Mouse (Mus musculus) heart, postnatal 4 days (tissue): ENCODE results near the gene Poc1a. TPM values are rescaled to one million over a fixed set of nuclear protein-coding genes. Genes with fewer than 3 reads are reported as not detected.

Experiments used
- DNase-seq: peaks from one replicate; pipeline ENCODE4 v3.0.0; 2021
- total RNA-seq, 2 experiments: library from RNA; stranded (reverse); gene quantifications; 2 replicates each; pipeline ENCODE4 v1.2.3; 2021

Gene Poc1a
- total RNA-seq, 2 experiments from 2014 or later: 17.0 to 19.3 TPM

DNA sequence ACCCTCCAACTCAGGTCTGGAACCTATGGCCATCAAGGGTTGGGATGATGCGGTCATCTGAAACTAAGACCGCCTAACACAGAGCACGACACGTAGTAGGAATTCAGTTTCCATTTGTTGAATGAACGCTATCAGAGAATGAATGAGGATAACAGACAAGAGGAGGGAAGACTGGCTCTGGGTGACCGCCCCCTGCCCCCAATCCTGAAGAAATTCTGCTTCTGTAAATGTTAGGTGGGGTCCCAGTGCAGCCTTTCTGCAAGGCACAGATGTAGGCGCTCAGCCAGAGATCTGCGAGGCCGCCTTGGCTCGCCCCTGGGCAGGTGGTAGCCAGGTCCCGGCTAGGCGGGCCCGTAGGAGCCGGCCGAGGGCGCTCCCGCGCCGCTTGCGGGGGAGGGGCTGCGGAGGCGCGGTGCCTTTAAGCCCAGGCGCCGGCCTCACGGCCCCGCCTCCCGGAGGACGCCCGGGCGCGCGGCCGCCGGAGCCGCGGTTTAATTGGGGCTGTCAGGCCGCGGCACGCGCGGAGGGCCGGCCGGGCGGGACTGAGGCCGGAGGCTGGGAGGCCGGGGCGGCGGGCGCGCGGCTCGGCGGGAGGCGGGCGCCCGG is 87.4 kb downstream of the Poc1a start, which contains the start of gene Dusp7:
TSS of gene Dusp7 (plus strand) at position 521 of the 606 bp plus-strand sequence.
- peak; percentile 87 for DNase-seq

DNA sequence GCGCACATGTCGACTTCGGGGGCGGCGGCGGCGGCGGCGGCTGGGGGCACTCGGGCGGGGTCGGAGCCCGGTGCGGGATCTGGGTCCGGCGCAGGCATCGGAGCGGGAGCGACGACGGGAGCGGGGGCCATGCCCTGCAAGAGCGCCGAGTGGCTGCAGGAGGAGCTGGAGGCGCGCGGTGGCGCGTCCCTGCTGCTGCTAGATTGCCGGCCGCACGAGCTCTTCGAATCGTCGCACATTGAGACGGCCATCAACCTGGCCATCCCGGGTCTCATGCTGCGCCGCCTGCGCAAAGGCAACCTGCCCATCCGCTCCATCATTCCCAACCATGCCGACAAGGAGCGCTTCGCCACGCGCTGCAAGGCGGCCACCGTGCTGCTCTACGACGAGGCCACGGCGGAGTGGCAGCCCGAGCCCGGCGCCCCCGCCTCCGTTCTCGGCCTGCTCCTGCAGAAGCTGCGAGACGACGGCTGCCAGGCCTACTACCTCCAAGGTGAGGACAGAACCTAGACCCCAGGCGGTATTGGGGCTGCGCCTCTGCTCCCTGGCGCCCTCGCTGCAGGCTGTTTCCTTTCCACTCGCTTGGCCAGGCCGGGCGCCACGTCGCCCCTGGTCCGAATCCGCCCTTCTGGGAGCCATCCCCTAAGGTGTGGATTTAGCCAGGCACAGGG is 88.1 kb downstream of the Poc1a start:
- peak; percentile 71 for DNase-seq

DNA sequence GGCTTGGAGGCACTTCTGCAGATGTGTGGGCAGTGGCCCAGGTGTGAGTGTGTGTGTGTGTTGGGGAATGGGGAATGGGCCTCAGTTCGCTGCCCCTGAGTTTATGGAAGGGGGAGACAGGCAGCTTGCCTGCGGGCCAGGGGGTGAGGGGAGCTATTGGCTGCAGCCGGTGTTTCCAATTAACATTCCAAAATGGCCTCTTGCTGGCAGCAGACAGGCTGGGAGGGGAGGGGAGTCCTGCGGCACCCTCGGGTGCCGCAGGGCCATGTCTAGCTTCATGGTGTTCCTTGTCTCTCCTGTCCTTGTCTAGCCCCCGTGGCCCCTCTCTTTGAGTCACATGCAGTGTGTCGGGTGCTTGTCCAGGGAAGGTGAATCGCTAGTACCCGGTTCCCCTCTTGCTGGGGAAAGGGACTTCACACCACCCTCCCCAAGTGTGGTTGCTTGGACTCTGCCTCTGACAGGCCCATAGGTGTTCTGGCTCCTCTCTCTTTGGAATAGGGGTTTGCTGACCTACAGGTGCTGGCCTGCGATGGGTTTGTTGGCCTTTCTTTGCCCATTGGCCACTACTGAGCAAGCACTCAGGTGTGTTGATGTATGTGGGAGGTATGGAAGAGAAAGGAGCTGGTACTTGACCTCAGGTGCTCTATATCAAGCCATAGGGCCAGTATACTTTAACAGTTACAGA is 89.1 kb downstream of the Poc1a start:
- DNase-seq: peak; percentile 73

DNA sequence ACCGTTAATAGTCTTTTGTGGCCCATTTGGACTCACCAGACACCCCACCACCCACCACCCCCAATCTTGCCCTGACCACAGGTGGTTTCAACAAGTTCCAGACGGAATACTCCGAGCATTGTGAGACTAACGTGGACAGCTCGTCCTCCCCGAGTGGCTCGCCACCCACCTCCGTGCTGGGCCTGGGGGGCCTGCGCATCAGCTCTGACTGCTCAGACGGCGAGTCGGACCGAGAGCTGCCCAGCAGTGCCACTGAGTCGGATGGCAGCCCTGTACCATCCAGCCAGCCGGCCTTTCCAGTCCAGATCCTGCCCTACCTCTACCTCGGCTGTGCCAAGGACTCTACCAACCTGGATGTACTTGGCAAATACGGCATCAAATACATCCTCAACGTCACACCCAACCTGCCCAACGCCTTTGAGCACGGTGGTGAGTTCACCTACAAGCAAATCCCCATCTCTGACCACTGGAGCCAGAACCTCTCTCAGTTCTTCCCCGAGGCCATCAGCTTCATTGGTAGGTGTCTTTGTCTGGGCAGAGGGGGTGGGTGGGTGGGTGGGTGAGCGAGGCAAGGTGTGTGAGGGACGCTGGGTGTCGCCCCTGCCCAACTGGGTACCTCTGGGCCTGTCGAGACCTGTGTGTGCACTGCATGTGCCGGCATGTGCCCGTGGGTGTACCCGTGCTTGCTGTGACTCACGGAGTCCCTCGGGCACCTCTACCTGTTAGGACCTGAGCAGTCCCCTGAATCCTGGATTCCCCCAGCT is 89.9 kb downstream of the Poc1a start:
- no peak for DNase-seq

- no peak for DNase-seq
Observed at GRCm38 (mm10) chr9:106371384-106371671, 90.5 kb downstream of the Poc1a start.

GRCm38 (mm10) chr9:106371776-106372175 is 90.9 kb downstream of the Poc1a start:
- DNase-seq: peak; percentile 84

- no peak for DNase-seq
Observed at GRCm38 (mm10) chr9:106372431-106373412, 91.9 kb downstream of the Poc1a start.

- DNase-seq: no peak
Observed at GRCm38 (mm10) chr9:106373973-106374372, 93.1 kb downstream of the Poc1a start.

GRCm38 (mm10) chr9:106377247-106377646 is 96.4 kb downstream of the Poc1a start:
- no peak for DNase-seq

DNA sequence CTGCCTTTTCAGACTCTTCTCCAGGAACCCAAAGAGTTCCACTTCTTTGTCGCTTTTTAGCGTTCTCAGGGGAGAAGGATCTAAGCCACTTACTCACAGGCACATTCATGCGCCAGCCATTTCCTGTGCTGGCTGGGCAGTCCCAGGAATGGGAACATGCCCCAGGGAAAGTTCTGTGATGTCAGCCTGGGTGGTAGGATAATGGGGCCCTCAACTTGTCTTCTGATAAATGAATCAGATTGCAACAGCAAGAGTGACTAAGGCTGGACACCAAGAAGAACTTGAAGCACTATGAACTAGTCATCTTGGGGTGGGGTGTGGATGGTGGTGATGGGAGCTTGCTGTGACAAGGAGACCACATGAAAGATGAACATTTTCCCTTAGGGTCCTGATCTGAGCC is 97.2 kb downstream of the Poc1a start:
- DNase-seq: no peak

- DNase-seq: no peak
Observed at GRCm38 (mm10) chr9:106378753-106379152, 97.9 kb downstream of the Poc1a start.

GRCm38 (mm10) chr9:106386181-106386864 is 105.5 kb downstream of the Poc1a start:
- DNase-seq: no peak

GRCm38 (mm10) chr9:106392828-106393527 is 112.1 kb downstream of the Poc1a start:
- DNase-seq: no peak

DNA sequence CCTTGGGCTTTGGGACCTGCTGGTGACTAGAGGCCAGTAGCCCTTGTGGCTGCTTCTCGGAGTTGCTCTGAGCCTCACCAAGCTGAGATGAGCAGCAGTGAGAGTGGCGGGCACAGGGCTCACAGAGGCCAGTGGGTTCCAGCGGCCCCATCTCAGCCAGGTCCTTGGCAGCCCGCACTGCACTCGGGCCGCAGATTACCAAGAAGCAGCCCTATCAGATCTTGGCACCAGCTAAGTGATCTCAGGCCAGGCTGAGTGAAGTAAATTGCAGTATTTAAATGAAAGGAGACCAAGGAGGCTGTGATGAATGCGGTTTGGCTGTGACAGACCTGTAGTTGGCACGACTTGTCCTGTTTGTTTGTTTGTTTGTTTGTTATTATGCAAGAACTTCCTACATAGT is 112.7 kb downstream of the Poc1a start:
- no peak for DNase-seq

GRCm38 (mm10) chr9:106394649-106395602 is 114.1 kb downstream of the Poc1a start:
- peak; percentile 55 for DNase-seq

GRCm38 (mm10) chr9:106397733-106398132 is 116.9 kb downstream of the Poc1a start:
- DNase-seq: no peak

GRCm38 (mm10) chr9:106398667-106399311 is 117.9 kb downstream of the Poc1a start:
- DNase-seq: no peak

DNA sequence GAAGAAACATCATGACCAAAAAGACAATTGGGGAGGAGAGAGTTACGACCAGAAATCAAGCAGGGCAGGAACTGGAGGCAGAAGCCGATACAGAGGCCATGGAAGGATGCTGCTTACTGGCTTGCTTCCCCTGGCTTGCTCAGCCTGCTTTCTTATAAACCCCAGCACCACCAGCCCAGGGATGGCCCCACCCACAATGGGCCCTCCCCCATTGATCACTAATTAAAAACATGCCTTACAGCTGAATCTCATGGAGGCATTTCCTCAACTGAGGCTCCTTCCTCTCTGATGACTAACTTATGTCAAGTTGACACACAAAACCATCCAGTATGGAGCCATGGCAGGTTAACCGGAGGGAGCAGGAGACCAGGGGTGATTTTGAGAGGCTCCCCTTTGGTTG is 118.9 kb downstream of the Poc1a start:
- DNase-seq: no peak
